Mouse (Mus musculus): Measurements from ENCODE around the gene Ctdsp1. TPM values are rescaled to one million over a fixed set of nuclear protein-coding genes. Genes with fewer than 3 reads are reported as not detected.
A peak's percentile ranks its signal among the peaks of the same experiment; 100 is the strongest.

Ctdsp1 gene
- total and polyA plus RNA-seq, 2 experiments, result 27.1 to 167 TPM

DNA sequence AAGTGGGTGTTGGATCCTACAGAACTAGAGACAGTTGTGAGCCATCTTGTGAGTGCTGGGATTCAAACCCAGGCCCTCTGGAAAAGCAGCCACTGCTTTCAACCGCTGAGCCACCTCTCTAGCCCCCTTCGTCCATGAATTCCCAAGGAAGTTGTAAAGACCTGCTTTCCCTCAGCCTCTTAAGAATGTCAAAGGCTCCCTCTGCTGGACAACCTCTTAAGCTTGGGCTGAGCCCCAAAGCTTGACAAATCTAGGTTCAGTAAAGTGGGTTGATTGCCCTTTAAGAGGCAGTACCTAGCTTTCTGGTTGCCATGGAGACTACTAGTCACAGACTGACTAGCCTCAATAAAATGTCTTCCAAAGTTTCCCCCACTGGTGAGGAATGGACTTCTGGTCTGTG is 29.5 kb upstream of the Ctdsp1 start, which contains the start of gene Catip:
Gene Catip, plus strand, starts transcription at position 297 of the 400 bp plus-strand sequence.
- Histone ChIP-seq H3K4me1 (ENCODE audit: control insufficient read depth, insufficient read depth, low read length) (no peaks in the 10 kb centered on the region), H3K9ac (ENCODE audit: low read depth, low read length) (no peak within 1 kb of the TSS), H3K27ac (replicated peaks; ENCODE audit: insufficient read depth, low read depth, low read length) (no peak within 1 kb of the TSS), H3K79me2 (ENCODE audit: control insufficient read depth, insufficient read depth, low read length) (no peaks in the 10 kb centered on the region), H3K27me3 (ENCODE audit: control insufficient read depth, insufficient read depth, low read length) (no peaks in the 10 kb centered on the region), H3K4me3 (ENCODE audit: insufficient read depth, low read depth, low read length) (no peak within 1 kb of the TSS), H3K36me3 (ENCODE audit: control insufficient read depth, insufficient read depth, low read length) (no peaks in the 10 kb centered on the region)
- peak; percentile 85 for DNase-seq (ENCODE audit: extremely low read depth, low read depth, low spot score)
- 5% methylated on average over 2 of the region's 2 CpGs for WGBS
- TF ChIP-seq POLR2A (IDR thresholded peaks at IDR 0.05; ENCODE audit: extremely low read depth, insufficient read depth, low read length) (no peak), CTCF (IDR thresholded peaks at IDR 0.05; ENCODE audit: low read depth, low read length) (peak; percentile 66)

DNA sequence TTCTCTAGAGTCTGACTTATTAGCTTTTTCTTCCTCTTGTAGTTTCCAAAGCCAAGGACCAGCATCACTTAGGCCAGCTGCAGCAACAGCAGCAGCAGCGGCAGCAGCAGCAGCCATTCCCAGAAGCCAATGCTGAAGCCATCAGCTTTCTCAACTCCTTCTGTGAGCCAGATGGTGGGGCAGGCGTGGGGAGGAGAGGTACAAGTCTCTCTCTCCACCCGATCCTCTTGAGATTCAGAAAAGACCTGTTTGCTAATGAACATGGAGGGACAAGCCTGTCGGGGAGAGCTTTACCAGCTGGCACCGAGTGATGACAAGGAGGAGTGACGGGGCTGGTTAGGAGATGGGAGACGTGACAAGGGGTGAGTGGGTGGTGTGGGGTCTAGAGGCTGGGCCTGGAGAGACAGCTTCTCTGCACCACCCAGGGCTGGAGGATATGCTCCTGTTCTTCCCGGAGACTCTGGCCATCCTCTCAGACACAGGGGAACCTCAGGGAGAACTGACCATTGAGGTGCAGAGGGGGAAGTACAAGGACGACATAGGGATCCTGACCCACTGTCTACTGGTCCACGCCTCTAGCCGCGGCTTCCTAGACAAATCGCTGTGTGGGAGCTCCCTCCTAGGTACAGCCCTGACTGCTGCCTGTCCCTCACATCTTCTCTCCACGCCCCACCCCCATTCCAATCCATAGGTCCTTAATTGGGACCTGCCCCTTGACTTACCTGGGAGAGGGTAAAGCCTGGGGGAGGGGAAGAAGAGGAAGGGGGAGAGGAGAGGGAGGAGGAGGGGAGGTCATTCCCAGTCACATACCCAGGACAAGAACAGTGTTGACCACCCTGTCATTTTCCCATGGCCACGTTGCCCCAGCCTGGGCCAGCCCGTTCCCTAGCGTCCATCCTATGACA is 28.7 kb upstream of the Ctdsp1 start:
- Histone ChIP-seq H3K27ac (replicated peaks; ENCODE audit: insufficient read depth, low read depth, low read length) (no peak overlapping the region), H3K9ac (ENCODE audit: low read depth, low read length) (no peak overlapping the region), H3K27me3 (ENCODE audit: control insufficient read depth, insufficient read depth, low read length) (no peaks in the 10 kb centered on the region), H3K36me3 (ENCODE audit: control insufficient read depth, insufficient read depth, low read length) (no peaks in the 10 kb centered on the region), H3K4me1 (ENCODE audit: control insufficient read depth, insufficient read depth, low read length) (no peaks in the 10 kb centered on the region), H3K4me3 (ENCODE audit: insufficient read depth, low read depth, low read length) (no peak overlapping the region), H3K79me2 (ENCODE audit: control insufficient read depth, insufficient read depth, low read length) (no peaks in the 10 kb centered on the region)
- DNase-seq (ENCODE audit: extremely low read depth, low read depth, low spot score), result no peak
- 85% methylated on average over 17 of the region's 17 CpGs for WGBS
- TF ChIP-seq POLR2A (IDR thresholded peaks at IDR 0.05; ENCODE audit: extremely low read depth, insufficient read depth, low read length) (no peak), CTCF (IDR thresholded peaks at IDR 0.05; ENCODE audit: low read depth, low read length) (no peak)

DNA sequence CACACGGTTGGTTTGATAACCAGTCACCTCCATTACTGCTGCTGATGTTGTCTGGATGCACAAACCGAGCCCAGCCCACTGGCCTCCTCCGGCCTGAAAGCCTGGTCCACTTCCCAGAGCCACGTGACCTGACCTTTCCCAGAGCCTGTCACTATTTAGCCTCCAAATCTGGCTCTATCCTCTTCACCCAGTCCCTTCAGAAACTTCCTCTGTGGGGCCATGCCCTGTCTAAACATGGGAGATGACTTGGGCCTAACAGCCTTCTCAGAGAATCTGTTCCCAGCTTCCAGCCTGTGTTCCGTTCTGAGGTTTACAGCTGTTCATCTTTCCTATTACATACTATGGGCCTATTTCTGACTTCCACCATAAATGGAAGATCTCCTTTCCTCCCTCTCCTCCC is 27.9 kb upstream of the Ctdsp1 start:
- H3K4me1 ChIP-seq (ENCODE audit: control insufficient read depth, insufficient read depth, low read length), result no peaks in the 10 kb centered on the region
- H3K4me3 ChIP-seq (ENCODE audit: insufficient read depth, low read depth, low read length), result no peak overlapping the region
- H3K9ac ChIP-seq (ENCODE audit: low read depth, low read length), result no peak overlapping the region
- H3K27ac ChIP-seq (replicated peaks; ENCODE audit: insufficient read depth, low read depth, low read length), result no peak overlapping the region
- H3K36me3 ChIP-seq (ENCODE audit: control insufficient read depth, insufficient read depth, low read length), result no peaks in the 10 kb centered on the region
- no peak for DNase-seq (ENCODE audit: extremely low read depth, low read depth, low spot score)
- H3K79me2 ChIP-seq (ENCODE audit: control insufficient read depth, insufficient read depth, low read length), result no peaks in the 10 kb centered on the region
- WGBS, result 65% methylated on average over 5 of the region's 5 CpGs
- H3K27me3 ChIP-seq (ENCODE audit: control insufficient read depth, insufficient read depth, low read length), result no peaks in the 10 kb centered on the region
- TF ChIP-seq CTCF (IDR thresholded peaks at IDR 0.05; ENCODE audit: low read depth, low read length), result no peak
- TF ChIP-seq POLR2A (IDR thresholded peaks at IDR 0.05; ENCODE audit: extremely low read depth, insufficient read depth, low read length), result no peak

DNA sequence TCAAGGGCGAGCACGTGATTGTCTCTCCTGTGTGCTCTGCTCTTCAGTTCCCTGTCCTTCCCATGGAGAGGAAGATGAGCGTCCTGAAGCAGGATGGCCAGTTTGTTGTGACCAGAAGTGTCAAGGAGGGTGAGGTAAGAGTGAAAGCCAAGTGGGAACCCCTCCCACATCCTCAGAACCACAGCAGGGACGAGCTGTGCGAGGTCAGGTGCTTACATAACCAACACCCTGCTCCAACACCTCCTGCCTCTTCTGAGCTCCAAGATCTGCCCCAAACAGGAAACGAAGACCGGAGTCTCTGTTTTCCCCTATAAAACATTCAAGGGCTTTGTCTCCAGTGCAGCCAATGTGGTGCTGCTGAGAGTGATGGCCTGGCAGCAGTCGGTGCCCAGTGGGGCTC is 27.0 kb upstream of the Ctdsp1 start:
- Histone ChIP-seq H3K4me1 (ENCODE audit: control insufficient read depth, insufficient read depth, low read length) (no peaks in the 10 kb centered on the region), H3K9ac (ENCODE audit: low read depth, low read length) (no peak overlapping the region)

DNA sequence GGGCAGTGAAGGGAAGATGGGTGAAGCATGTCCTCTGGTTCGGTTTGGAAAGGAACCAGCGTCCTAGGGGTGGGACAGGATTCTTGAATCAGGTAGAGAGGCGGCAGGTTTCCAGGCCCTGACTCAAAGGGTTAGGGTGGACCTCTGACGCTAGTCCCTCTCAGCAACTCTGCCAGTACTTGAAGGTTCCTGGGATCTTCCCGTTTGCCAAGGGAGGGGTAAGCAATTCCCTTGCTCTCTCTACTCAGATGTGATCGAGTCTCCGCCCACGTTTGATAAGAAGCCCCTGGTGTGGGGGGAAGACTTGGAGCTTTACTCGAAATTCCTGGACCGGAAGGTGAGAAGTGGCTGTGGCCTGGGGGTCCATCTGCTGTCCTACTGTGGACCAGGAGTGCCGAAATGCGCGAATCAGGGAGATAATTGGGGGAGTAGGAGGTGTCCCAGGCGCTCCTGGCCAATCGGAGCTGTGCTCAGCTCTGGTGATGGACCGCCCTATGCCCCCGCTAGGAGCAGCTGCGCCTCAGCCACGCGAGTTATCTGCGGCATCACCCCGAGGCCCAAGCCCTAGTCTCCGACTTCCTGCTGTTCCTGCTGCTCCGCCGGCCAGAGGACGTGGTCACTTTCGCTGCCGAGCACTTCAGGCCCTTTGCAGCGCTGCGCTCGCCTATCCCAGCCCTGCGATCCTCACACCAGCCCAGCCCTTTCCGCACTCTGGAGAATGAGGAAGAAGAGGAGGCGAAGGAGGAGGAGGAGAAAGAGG is 23.2 kb upstream of the Ctdsp1 start:
- H3K27ac ChIP-seq (replicated peaks; ENCODE audit: insufficient read depth, low read depth, low read length), result no peak overlapping the region
- no peaks in the 10 kb centered on the region for H3K27me3 ChIP-seq (ENCODE audit: control insufficient read depth, insufficient read depth, low read length)
- H3K4me3 ChIP-seq (ENCODE audit: insufficient read depth, low read depth, low read length), result peak overlapping the region; percentile 37; the same call in 1 of the 2 replicates
- TF ChIP-seq POLR2A (IDR thresholded peaks at IDR 0.05; ENCODE audit: extremely low read depth, insufficient read depth, low read length) (no peak), CTCF (IDR thresholded peaks at IDR 0.05; ENCODE audit: low read depth, low read length) (0 out of 2 replicates have a peak, but pooled peaks have one; percentile 5)
- no peak for DNase-seq (ENCODE audit: extremely low read depth, low read depth, low spot score)
- H3K9ac ChIP-seq (ENCODE audit: low read depth, low read length), result peak overlapping the region; percentile 22; the same call in 1 of the 2 replicates
- no peaks in the 10 kb centered on the region for H3K79me2 ChIP-seq (ENCODE audit: control insufficient read depth, insufficient read depth, low read length)
- no peaks in the 10 kb centered on the region for H3K4me1 ChIP-seq (ENCODE audit: control insufficient read depth, insufficient read depth, low read length)
- 26% methylated on average over 34 of the region's 34 CpGs for WGBS
- H3K36me3 ChIP-seq (ENCODE audit: control insufficient read depth, insufficient read depth, low read length), result no peaks in the 10 kb centered on the region

More for the DNA sequence above, 27.0 kb upstream of the Ctdsp1 start:
- Histone ChIP-seq H3K27me3 (ENCODE audit: control insufficient read depth, insufficient read depth, low read length) (no peaks in the 10 kb centered on the region), H3K79me2 (ENCODE audit: control insufficient read depth, insufficient read depth, low read length) (no peaks in the 10 kb centered on the region), H3K4me3 (ENCODE audit: insufficient read depth, low read depth, low read length) (no peak overlapping the region), H3K36me3 (ENCODE audit: control insufficient read depth, insufficient read depth, low read length) (no peaks in the 10 kb centered on the region), H3K27ac (replicated peaks; ENCODE audit: insufficient read depth, low read depth, low read length) (no peak overlapping the region)
- TF ChIP-seq CTCF (IDR thresholded peaks at IDR 0.05; ENCODE audit: low read depth, low read length) (no peak), POLR2A (IDR thresholded peaks at IDR 0.05; ENCODE audit: extremely low read depth, insufficient read depth, low read length) (no peak)
- 75% methylated on average over 8 of the region's 8 CpGs for WGBS
- no peak for DNase-seq (ENCODE audit: extremely low read depth, low read depth, low spot score)

Data from liver, adult 2 months (tissue).